Mouse (Mus musculus): ENCODE results near the gene Gm17409. TPM values are rescaled to one million over a fixed set of nuclear protein-coding genes. Genes with fewer than 3 reads are reported as not detected.

The Gm17409 gene
- not detected in 2 replicates for polyA plus RNA-seq (2015; fragmentation: Nextera tagmentation; extraction: Ambion mirVana)

GRCm38 (mm10) chr2:58469816-58470215, at the start of gene Gm17409:
Gene Gm17409 (plus strand): TSS chr2:58470116.
- no peak for ATAC-seq (ENCODE audit: low FRiP score, low read depth)
- Histone ChIP-seq H3K9me3 (0 out of 2 replicates have a peak, but pooled peaks cover 7% of the 10 kb centered on the region), H3K4me2 (replicated peaks) (no peak within 1 kb of the TSS), H3K4me1 (no peaks in the 10 kb centered on the region), H3K36me3 (peaks cover 88% of the 10 kb centered on the region), H3K9ac (no peak within 1 kb of the TSS), H3K27ac (no peak within 1 kb of the TSS), H3K27me3 (no peaks in the 10 kb centered on the region), H3K4me3 (no peak within 1 kb of the TSS)
- 89% methylated on average over 7 of the region's 7 CpGs for WGBS

- H3K27me3 ChIP-seq = no peaks in the 10 kb centered on the region
- H3K4me3 ChIP-seq = no peak overlapping the region
- H3K9me3 ChIP-seq = no peaks in the 10 kb centered on the region
- H3K4me2 ChIP-seq (replicated peaks) = no peak overlapping the region
- no peak overlapping the region for H3K27ac ChIP-seq
- H3K9ac ChIP-seq = no peak overlapping the region
- no peak for ATAC-seq (ENCODE audit: low FRiP score, low read depth)
- 0 out of 2 replicates have a peak, but pooled peaks cover 2% of the 10 kb centered on the region for H3K36me3 ChIP-seq
- H3K4me1 ChIP-seq = no peaks in the 10 kb centered on the region
- WGBS = 85% methylated on average over 5 of the region's 5 CpGs
Observed at GRCm38 (mm10) chr2:58423319-58423718, 46.6 kb upstream of the Gm17409 start.

GRCm38 (mm10) chr2:58425436-58426004, 44.4 kb upstream of the Gm17409 start:
- H3K4me2 ChIP-seq (replicated peaks) = no peak overlapping the region
- ATAC-seq (ENCODE audit: low FRiP score, low read depth) = no peak
- no peak overlapping the region for H3K4me3 ChIP-seq
- H3K27me3 ChIP-seq = no peaks in the 10 kb centered on the region
- no peaks in the 10 kb centered on the region for H3K4me1 ChIP-seq
- H3K27ac ChIP-seq = no peak overlapping the region
- no peak overlapping the region for H3K9ac ChIP-seq
- 0 out of 2 replicates have a peak, but pooled peaks cover 2% of the 10 kb centered on the region for H3K36me3 ChIP-seq
- H3K9me3 ChIP-seq = no peaks in the 10 kb centered on the region
- WGBS = 95% methylated on average over 13 of the region's 13 CpGs

GRCm38 (mm10) chr2:58432211-58432610, 37.7 kb upstream of the Gm17409 start:
- no peak overlapping the region for H3K27ac ChIP-seq
- WGBS = 94% methylated on average over 7 of the region's 7 CpGs
- H3K27me3 ChIP-seq = peaks cover 4% of the 10 kb centered on the region; the same call in 1 of the 2 replicates
- H3K4me1 ChIP-seq = peaks cover 10% of the 10 kb centered on the region; the same call in 1 of the 2 replicates
- no peak overlapping the region for H3K9ac ChIP-seq
- ATAC-seq (ENCODE audit: low FRiP score, low read depth) = no peak
- H3K4me3 ChIP-seq = no peak overlapping the region
- no peak overlapping the region for H3K4me2 ChIP-seq (replicated peaks)
- H3K9me3 ChIP-seq = no peaks in the 10 kb centered on the region
- H3K36me3 ChIP-seq = 0 out of 2 replicates have a peak, but pooled peaks cover 7% of the 10 kb centered on the region

- Histone ChIP-seq H3K27me3 (peaks cover 4% of the 10 kb centered on the region; the same call in 1 of the 2 replicates), H3K4me1 (peaks cover 10% of the 10 kb centered on the region; the same call in 1 of the 2 replicates), H3K4me3 (no peak overlapping the region), H3K4me2 (replicated peaks) (no peak overlapping the region), H3K36me3 (0 out of 2 replicates have a peak, but pooled peaks cover 7% of the 10 kb centered on the region), H3K9me3 (no peaks in the 10 kb centered on the region), H3K27ac (no peak overlapping the region), H3K9ac (no peak overlapping the region)
- 91% methylated on average over 2 of the region's 2 CpGs for WGBS
- no peak for ATAC-seq (ENCODE audit: low FRiP score, low read depth)
Observed at GRCm38 (mm10) chr2:58433317-58433716, 36.6 kb upstream of the Gm17409 start.

GRCm38 (mm10) chr2:58434438-58434837, 35.5 kb upstream of the Gm17409 start:
- WGBS = 92% methylated on average over 2 of the region's 2 CpGs
- no peak overlapping the region for H3K9ac ChIP-seq
- H3K4me1 ChIP-seq = peaks cover 10% of the 10 kb centered on the region; the same call in 1 of the 2 replicates
- no peak overlapping the region for H3K27ac ChIP-seq
- H3K36me3 ChIP-seq = peaks cover 11% of the 10 kb centered on the region; the same call in 1 of the 2 replicates
- peaks cover 4% of the 10 kb centered on the region; the same call in 1 of the 2 replicates for H3K27me3 ChIP-seq
- no peaks in the 10 kb centered on the region for H3K9me3 ChIP-seq
- ATAC-seq (ENCODE audit: low FRiP score, low read depth) = no peak
- H3K4me3 ChIP-seq = no peak overlapping the region
- no peak overlapping the region for H3K4me2 ChIP-seq (replicated peaks)

- Histone ChIP-seq H3K9me3 (no peaks in the 10 kb centered on the region), H3K4me2 (replicated peaks) (peak overlapping the region; percentile 25; the same call in 1 of the 2 replicates), H3K9ac (no peak overlapping the region), H3K27me3 (peaks cover 4% of the 10 kb centered on the region; the same call in 1 of the 2 replicates), H3K36me3 (peaks cover 13% of the 10 kb centered on the region; the same call in 1 of the 2 replicates), H3K27ac (peak overlapping the region; percentile 2; the same call in 1 of the 2 replicates), H3K4me3 (no peak overlapping the region), H3K4me1 (peaks cover 10% of the 10 kb centered on the region; the same call in 1 of the 2 replicates)
- no peak for ATAC-seq (ENCODE audit: low FRiP score, low read depth)
- 57% methylated on average over 13 of the region's 13 CpGs for WGBS
Observed at GRCm38 (mm10) chr2:58435507-58435906, 34.4 kb upstream of the Gm17409 start.

- H3K9ac ChIP-seq = no peak overlapping the region
- H3K27ac ChIP-seq = no peak overlapping the region
- no peak for ATAC-seq (ENCODE audit: low FRiP score, low read depth)
- 98% methylated on average over 3 of the region's 3 CpGs for WGBS
- H3K36me3 ChIP-seq = peaks cover 11% of the 10 kb centered on the region; the same call in 1 of the 2 replicates
- H3K4me2 ChIP-seq (replicated peaks) = no peak overlapping the region
- no peak overlapping the region for H3K4me3 ChIP-seq
- H3K4me1 ChIP-seq = peaks cover 10% of the 10 kb centered on the region; the same call in 1 of the 2 replicates
- H3K9me3 ChIP-seq = no peaks in the 10 kb centered on the region
- H3K27me3 ChIP-seq = peaks cover 4% of the 10 kb centered on the region; the same call in 1 of the 2 replicates
Observed at GRCm38 (mm10) chr2:58436911-58437310, 33.0 kb upstream of the Gm17409 start.

GRCm38 (mm10) chr2:58443163-58443562, 26.8 kb upstream of the Gm17409 start:
- no peak overlapping the region for H3K4me2 ChIP-seq (replicated peaks)
- peaks cover 36% of the 10 kb centered on the region for H3K36me3 ChIP-seq
- no peak overlapping the region for H3K4me3 ChIP-seq
- H3K9ac ChIP-seq = no peak overlapping the region
- no peaks in the 10 kb centered on the region for H3K4me1 ChIP-seq
- H3K27me3 ChIP-seq = no peaks in the 10 kb centered on the region
- H3K27ac ChIP-seq = no peak overlapping the region
- ATAC-seq (ENCODE audit: low FRiP score, low read depth) = no peak
- 83% methylated on average over 4 of the region's 4 CpGs for WGBS
- H3K9me3 ChIP-seq = no peaks in the 10 kb centered on the region

GRCm38 (mm10) chr2:58447001-58447400, 22.9 kb upstream of the Gm17409 start:
- ATAC-seq (ENCODE audit: low FRiP score, low read depth) = no peak
- Histone ChIP-seq H3K27me3 (no peaks in the 10 kb centered on the region), H3K36me3 (peaks cover 44% of the 10 kb centered on the region), H3K4me1 (no peaks in the 10 kb centered on the region), H3K9me3 (no peaks in the 10 kb centered on the region), H3K9ac (no peak overlapping the region), H3K4me3 (no peak overlapping the region), H3K4me2 (replicated peaks) (no peak overlapping the region), H3K27ac (no peak overlapping the region)
- WGBS = 92% methylated on average over 15 of the region's 15 CpGs

- H3K27me3 ChIP-seq = no peaks in the 10 kb centered on the region
- no peak overlapping the region for H3K9ac ChIP-seq
- no peak overlapping the region for H3K27ac ChIP-seq
- H3K9me3 ChIP-seq = no peaks in the 10 kb centered on the region
- WGBS = 92% methylated on average over 16 of the region's 16 CpGs
- no peak overlapping the region for H3K4me2 ChIP-seq (replicated peaks)
- no peak for ATAC-seq (ENCODE audit: low FRiP score, low read depth)
- H3K4me1 ChIP-seq = no peaks in the 10 kb centered on the region
- peaks cover 50% of the 10 kb centered on the region for H3K36me3 ChIP-seq
- H3K4me3 ChIP-seq = no peak overlapping the region
Observed at GRCm38 (mm10) chr2:58454095-58454865, 15.6 kb upstream of the Gm17409 start.

GRCm38 (mm10) chr2:58456843-58457487, 13.0 kb upstream of the Gm17409 start:
- ATAC-seq (ENCODE audit: low FRiP score, low read depth) = no peak
- no peak overlapping the region for H3K27ac ChIP-seq
- no peak overlapping the region for H3K4me2 ChIP-seq (replicated peaks)
- H3K36me3 ChIP-seq = peaks cover 59% of the 10 kb centered on the region
- no peak overlapping the region for H3K4me3 ChIP-seq
- WGBS = 89% methylated on average over 8 of the region's 8 CpGs
- no peaks in the 10 kb centered on the region for H3K4me1 ChIP-seq
- H3K9me3 ChIP-seq = no peaks in the 10 kb centered on the region
- no peaks in the 10 kb centered on the region for H3K27me3 ChIP-seq
- H3K9ac ChIP-seq = no peak overlapping the region
